Mouse (Mus musculus) T-helper 2 cell (primary cell): ENCODE data around the gene Tmem80.

ENCODE experiments used
- in situ Hi-C: fragments of 300-600 bp; cut with MboI, MseI; formaldehyde crosslinking; loops from one replicate; pipeline ENCODE4 v1.15.1; 2025; ENCODE audit warnings: high pct_unique_total_duplicates

Tmem80 gene

GRCm38 (mm10) chr7:141324686-141325085 lies 2.9 kb upstream of the Tmem80 start:
- in situ Hi-C loops = no loop called here

GRCm38 (mm10) chr7:141326546-141327446 lies 743 bp upstream of the Tmem80 start:
- in situ Hi-C loops = no loop called here

- in situ Hi-C loops = no loop called here
Observed at GRCm38 (mm10) chr7:141328373-141328990, 943 bp downstream of the Tmem80 start.

- in situ Hi-C loops = no loop called here
Observed at GRCm38 (mm10) chr7:141330706-141331105, 3.2 kb downstream of the Tmem80 start.

GRCm38 (mm10) chr7:141331990-141332389 lies 4.5 kb downstream of the Tmem80 start:
- in situ Hi-C loops = no loop called here

- in situ Hi-C loops = no loop called here
Observed at GRCm38 (mm10) chr7:141335044-141335579, 7.6 kb downstream of the Tmem80 start.

GRCm38 (mm10) chr7:141335682-141336081 lies 8.1 kb downstream of the Tmem80 start:
- in situ Hi-C loops = no loop called here

GRCm38 (mm10) chr7:141336296-141336695 lies 8.8 kb downstream of the Tmem80 start:
- in situ Hi-C loops = no loop called here

- in situ Hi-C loops = no loop called here
Observed at GRCm38 (mm10) chr7:141337716-141338416, 10.3 kb downstream of the Tmem80 start.

GRCm38 (mm10) chr7:141338576-141339131 lies 11.1 kb downstream of the Tmem80 start, which contains the start of gene Eps8l2:
Gene Eps8l2 (plus strand): TSS chr7:141338880.
- in situ Hi-C loops = no loop called here

GRCm38 (mm10) chr7:141339215-141339920 lies 11.8 kb downstream of the Tmem80 start:
- in situ Hi-C loops = no loop called here

GRCm38 (mm10) chr7:141340023-141340422 lies 12.5 kb downstream of the Tmem80 start:
- in situ Hi-C loops = no loop called here

GRCm38 (mm10) chr7:141340476-141340875 lies 12.9 kb downstream of the Tmem80 start:
- in situ Hi-C loops = no loop called here

GRCm38 (mm10) chr7:141341689-141342226 lies 14.2 kb downstream of the Tmem80 start:
- in situ Hi-C loops = no loop called here

- in situ Hi-C loops = no loop called here
Observed at GRCm38 (mm10) chr7:141343230-141343629, 15.7 kb downstream of the Tmem80 start.

- in situ Hi-C loops = no loop called here
Observed at GRCm38 (mm10) chr7:141343696-141344095, 16.2 kb downstream of the Tmem80 start.

- in situ Hi-C loops = no loop called here
Observed at GRCm38 (mm10) chr7:141344787-141345186, 17.2 kb downstream of the Tmem80 start.

GRCm38 (mm10) chr7:141351061-141351460 lies 23.5 kb downstream of the Tmem80 start:
- in situ Hi-C loops = no loop called here

GRCm38 (mm10) chr7:141355051-141355450 lies 27.5 kb downstream of the Tmem80 start:
- in situ Hi-C loops = loop anchor here (5.0 kb wide), 1 partner anchor 83 kb away; no protein-coding TSS in a partner anchor

GRCm38 (mm10) chr7:141355626-141356326 lies 28.2 kb downstream of the Tmem80 start:
- in situ Hi-C loops = loop anchor here (5.0 kb wide), 1 partner anchor 83 kb away; no protein-coding TSS in a partner anchor
